8 mouse cellular contexts compared by ENCODE assay signal in genomic region chr5:115652681-115653575, GRCm38 (mm10). TPM values are rescaled to one million over a fixed set of nuclear protein-coding genes. Genes with fewer than 3 reads are reported as not detected.
DNase-seq lines count a peak whose midpoint lies in the region; ATAC-seq and TF ChIP-seq lines count a peak whose summit lies in the region.

No protein-coding gene starts in this region.

- 3% methylated on average over 35 of the region's 35 CpGs for WGBS in hindbrain, postnatal 0 days

- ATAC-seq in common myeloid progenitor, adult 5-6 weeks (replicated peaks; ENCODE audit: low read depth, poor library complexity, severe bottlenecking) = peak; percentile 97
- ATAC-seq in hindbrain, postnatal 0 days = peak; percentile 99
- peak; percentile 96 for ATAC-seq in megakaryocyte, adult 5-6 weeks (ENCODE audit: poor library complexity, severe bottlenecking)

- peak; percentile 100 for DNase-seq in ZHBTc4 (ENCODE audit: low read depth, low spot score)
- peak; percentile 100 for DNase-seq in gastrocnemius, adult 2 months
- DNase-seq in hindbrain, postnatal 0 days (ENCODE audit: low spot score) = peak; percentile 99
- peak; percentile 100 for DNase-seq in left cerebral cortex, adult 2 months (ENCODE audit: extremely low spot score in 1 of 2, low spot score in 2 of 2)
- DNase-seq in right cerebral cortex, adult 2 months (ENCODE audit: low spot score in 2 of 2) = peak; percentile 100
- DNase-seq in urinary bladder, postnatal 14 days (ENCODE audit: low spot score) = peak; percentile 100

- no peak; the same call in none of the 2 replicates for TF ChIP-seq CTCF in gastrocnemius, adult 2 months (IDR thresholded peaks at IDR 0.05)
- TF ChIP-seq CTCF in hindbrain, postnatal 0 days (IDR thresholded peaks at IDR 0.05; ENCODE audit: low read depth) = peak; percentile 98
- TF ChIP-seq CTCF in left cerebral cortex, adult 2 months (IDR thresholded peaks at IDR 0.05) = peak; percentile 98

- H3K4me1 ChIP-seq in hindbrain, postnatal 0 days (ENCODE audit: insufficient read depth, low read length) = peaks cover 10% of the 10 kb centered on the region; the same call in 1 of the 2 replicates

- peaks cover 26% of the 10 kb centered on the region for H3K36me3 ChIP-seq in hindbrain, postnatal 0 days (ENCODE audit: insufficient read depth, low read length)

- H3K9me3 ChIP-seq in hindbrain, postnatal 0 days (ENCODE audit: low read length) = no peaks in the 10 kb centered on the region

- intact Hi-C loops in gastrocnemius, adult 2 months (cut with DNase I) = loop anchor here (5.0 to 10.0 kb wide), 2 partner anchors 139 to 362 kb away; no protein-coding TSS in a partner anchor
- intact Hi-C loops in left cerebral cortex, adult 2 months (cut with DNase I) = loop anchor here (2.0 to 5.0 kb wide), 2 partner anchors 78 to 254 kb away; partner anchors contain the start of gene Bicdl1

- peak overlapping the region; percentile 89 for H3K27ac ChIP-seq in gastrocnemius, adult 2 months
- H3K27ac ChIP-seq in hindbrain, postnatal 0 days = peak overlapping the region; percentile 89
- H3K27ac ChIP-seq in left cerebral cortex, adult 2 months = peak overlapping the region; percentile 84

- peak overlapping the region; percentile 68 for H3K4me2 ChIP-seq in hindbrain, postnatal 0 days (ENCODE audit: low read depth, low read length)

- H3K4me3 ChIP-seq in gastrocnemius, adult 2 months = peak overlapping the region; percentile 79
- peak overlapping the region; percentile 34 for H3K4me3 ChIP-seq in hindbrain, postnatal 0 days (ENCODE audit: low read length)
- H3K4me3 ChIP-seq in left cerebral cortex, adult 2 months = peak overlapping the region; percentile 55

- H3K9ac ChIP-seq in hindbrain, postnatal 0 days (replicated peaks; ENCODE audit: low read length) = peak overlapping the region; percentile 58

- H3K27me3 ChIP-seq in hindbrain, postnatal 0 days (ENCODE audit: insufficient read depth, low read length) = no peaks in the 10 kb centered on the region

RNA-seq across cellular contexts. Expression of gene Rab35, which starts 21.2 kb away (rescaled TPM):
- 38.2 and 38.4 TPM in 2 replicates for total RNA-seq in common myeloid progenitor, adult 5-6 weeks (2017)
- 10 to 100 TPM; 38.5 to 39.6 TPM for total RNA-seq in gastrocnemius, adult 2 months (2021)
- total RNA-seq in hindbrain, postnatal 0 days (2014; rRNA removed) = 80.5 and 88.1 TPM in 2 replicates
- polyA plus RNA-seq in hindbrain, postnatal 0 days (2015; fragmentation: Nextera tagmentation; extraction: Ambion mirVana) = 22.2 and 25.3 TPM in 2 replicates
- total RNA-seq in left cerebral cortex, adult 2 months (2021) = 100 to 1,000 TPM in 1 of 2 experiments, 10 to 100 TPM in 1; 99.5 to 101 TPM
- 36.4 and 44.0 TPM in 2 replicates for total RNA-seq in megakaryocyte, adult 5-6 weeks (2015)
- 39.9 and 43.8 TPM in 2 replicates for total RNA-seq in megakaryocyte, adult 5-6 weeks (2017)

Comparison
In these comparisons a context has a peak if more than half of its experiments do, and no peak if none do; other contexts are left out.
1. Peak in every context shown above with its lines: DNase-seq, ATAC-seq, H3K4me3 ChIP-seq and H3K27ac ChIP-seq.